Mouse (Mus musculus) left cerebral cortex, adult 9 months (tissue): ENCODE measurements around the gene Hdhd3.

Source experiments
- DNase-seq, 2 experiments: peaks; one replicate each; pipeline ENCODE4 v3.0.0; 2022; ENCODE audit warnings: low spot score in 2 of 2

The Hdhd3 gene

DNA sequence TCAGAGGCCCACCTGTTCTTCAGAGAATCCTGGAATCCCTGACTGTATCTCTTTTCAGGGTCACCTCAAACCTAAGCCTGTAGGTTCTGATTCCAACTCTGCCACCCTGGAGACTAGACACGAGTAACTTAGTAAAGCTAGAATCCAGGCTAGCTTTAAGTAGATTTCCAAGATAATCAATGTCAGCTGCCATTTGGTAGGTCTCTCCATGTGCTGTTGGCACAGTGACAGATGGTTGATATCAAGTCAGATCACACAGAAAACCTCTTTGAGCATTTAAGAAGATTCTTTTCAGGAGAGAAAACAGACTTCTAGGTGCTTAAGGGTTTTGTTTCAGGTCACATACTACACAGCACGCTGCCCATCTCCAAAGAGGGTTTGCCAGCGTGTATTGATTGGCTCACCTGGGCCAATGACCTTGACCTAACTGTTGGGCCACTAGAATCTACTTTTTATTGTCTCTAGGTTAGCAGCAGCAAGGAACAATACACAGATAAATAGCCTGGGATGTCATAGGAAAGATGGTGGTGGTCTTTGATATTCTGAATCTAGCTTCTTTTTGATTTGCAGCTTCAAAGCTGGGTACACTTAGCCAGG, at the start of gene Hdhd3:
Hdhd3 (minus strand) TSS at position 94 of the 597 bp plus-strand sequence.
- DNase-seq: no peak

DNA sequence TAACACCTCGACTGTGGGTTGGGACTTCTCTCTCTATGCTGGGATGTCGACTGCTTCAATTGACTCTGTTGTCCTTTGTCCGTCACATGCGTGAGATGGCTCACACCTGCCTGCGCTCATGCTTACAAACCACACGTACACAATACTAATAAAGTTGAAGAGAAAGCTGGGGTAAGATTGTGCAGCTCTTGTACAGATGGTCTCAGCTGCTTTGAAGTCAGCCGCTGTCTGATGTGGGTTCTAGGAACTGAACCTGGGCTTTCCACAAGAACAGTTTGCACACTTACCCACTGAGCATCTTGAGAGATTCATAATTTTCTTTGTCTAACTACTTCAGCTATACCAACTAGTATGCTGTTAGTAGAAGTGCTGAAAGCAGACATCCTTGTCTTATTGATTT, 48.7 kb upstream of the Hdhd3 start:
- no peak for DNase-seq

DNA sequence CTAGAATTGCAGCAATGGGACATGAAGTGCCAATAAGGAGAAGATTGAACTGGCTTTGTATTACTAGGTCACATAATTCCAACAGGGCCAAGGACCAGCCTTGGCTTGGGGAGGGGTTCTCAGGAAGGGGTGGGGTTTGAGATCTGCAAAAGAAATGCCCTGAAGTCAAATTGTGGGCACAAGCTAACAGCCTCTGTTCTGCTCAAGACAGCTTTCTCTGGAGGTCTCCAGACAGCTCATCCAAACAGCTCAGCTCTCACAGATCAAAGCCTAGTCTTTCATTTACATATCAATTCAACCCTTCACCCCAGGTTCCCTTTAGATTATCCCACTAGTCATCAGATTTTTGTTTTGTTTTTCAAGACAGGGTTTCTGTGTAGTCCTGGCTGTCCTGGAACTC, 41.5 kb upstream of the Hdhd3 start:
- no peak for DNase-seq

DNA sequence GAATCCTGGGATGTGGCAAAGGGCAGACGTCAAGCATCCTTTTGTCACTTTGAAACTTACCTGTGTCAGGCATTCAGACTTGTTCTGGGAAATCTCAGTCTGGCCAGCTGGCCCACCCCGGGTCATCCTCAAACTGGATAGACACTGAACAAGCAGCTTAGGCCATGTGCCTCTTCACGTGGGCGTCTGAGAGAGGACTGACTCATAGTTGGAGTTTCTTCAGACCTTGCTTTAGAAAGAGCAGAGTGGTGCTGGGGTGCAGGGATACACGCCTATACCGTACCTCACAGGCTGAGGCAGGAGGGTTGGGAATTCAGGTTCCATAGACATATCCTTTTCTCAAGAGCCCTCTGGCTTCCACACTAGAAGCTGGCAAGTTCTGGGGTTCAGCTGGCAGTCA, 40.5 kb upstream of the Hdhd3 start:
- DNase-seq: no peak

DNA sequence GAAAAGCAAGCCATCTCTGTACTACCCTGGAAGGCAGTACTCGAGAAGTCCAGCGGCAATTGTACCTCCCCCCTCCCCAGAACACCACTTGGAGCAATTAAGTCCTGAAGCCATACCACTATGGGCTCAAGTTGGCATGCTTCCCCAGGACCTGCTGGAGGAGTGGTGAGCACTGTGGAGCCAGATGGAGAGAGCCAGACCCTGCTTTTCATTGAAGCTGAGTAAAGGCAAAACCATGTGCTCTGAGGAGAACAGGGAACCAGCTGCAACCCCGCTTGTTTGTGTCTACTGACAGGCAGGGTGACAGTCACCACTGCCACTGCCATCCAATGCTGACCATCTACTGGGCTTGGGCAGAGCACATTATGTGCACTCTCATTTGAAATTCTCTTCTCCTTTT, 38.5 kb upstream of the Hdhd3 start:
- no peak for DNase-seq

DNA sequence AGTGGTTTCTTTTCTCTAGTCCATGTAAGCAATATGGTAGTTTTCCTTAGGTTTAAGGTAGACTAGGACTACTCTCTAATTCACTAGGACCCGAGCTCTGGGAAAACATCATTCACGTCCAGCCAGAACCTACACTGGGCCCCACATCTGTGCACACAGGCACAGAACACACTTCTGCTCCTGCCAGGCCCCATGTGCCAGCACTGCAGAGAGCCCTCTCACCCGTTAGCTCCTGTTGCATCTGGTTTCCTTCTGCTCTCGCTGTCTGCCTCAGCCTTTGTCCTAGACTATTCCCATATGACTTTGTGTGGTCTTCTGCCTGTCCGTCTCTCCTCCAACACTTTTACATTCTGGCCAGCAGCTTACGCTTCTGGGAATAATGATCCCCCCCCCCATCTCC, 30.5 kb upstream of the Hdhd3 start:
- DNase-seq: no peak

DNA sequence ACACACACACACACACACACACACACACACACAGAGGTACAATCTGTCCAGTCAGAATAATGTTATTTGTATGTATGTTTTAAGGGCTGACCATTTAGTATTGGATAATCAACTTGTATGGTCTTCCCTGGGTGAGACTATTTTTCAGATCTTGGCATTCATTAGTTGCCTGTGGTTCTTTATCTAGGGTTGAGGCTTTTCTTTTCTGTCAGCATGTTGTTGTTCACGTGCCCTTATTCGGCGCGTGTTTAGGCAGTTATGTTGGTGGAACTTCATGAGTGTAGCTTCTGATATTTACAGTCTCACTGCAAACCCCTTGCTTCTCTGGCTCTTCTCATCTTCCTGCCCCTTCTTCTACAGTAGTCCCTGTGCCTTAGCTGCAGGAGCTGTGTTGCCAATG, 24.4 kb upstream of the Hdhd3 start:
- DNase-seq: no peak

DNA sequence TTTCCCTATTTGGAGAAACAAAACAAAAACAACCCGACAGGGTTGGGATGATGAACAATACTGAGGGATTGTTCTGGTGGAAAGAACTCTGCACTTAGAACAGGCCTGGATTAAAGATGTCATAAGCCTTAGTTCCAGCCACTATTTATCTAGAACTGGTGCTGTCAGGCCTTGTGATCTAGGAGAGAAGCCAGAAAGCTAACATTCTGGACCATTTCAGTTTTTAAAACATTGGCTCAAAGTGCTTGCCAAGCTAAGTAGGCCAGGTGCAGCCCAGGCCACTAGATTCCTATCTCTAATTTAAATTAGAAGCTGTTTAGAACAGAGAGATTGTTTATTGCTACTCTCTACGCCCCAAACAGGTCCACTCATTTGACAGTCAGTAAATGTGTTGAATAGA, 23.0 kb upstream of the Hdhd3 start:
- DNase-seq: no peak

DNA sequence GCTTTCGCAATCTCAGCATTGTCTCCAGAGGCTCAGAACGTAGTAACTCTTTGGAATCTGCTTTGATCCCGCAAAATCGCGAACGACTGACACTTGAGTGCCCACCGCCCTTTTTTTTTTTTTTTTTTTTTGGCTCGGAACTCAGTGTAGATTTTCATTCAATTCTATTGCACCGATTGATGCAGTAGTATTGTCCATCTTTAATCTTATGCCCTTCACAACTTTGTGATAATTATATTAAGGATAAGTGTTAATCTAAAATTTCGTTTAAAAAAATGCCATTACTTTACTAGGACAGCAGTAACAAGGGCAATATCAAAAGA, 22.2 kb upstream of the Hdhd3 start:
- DNase-seq: no peak

DNA sequence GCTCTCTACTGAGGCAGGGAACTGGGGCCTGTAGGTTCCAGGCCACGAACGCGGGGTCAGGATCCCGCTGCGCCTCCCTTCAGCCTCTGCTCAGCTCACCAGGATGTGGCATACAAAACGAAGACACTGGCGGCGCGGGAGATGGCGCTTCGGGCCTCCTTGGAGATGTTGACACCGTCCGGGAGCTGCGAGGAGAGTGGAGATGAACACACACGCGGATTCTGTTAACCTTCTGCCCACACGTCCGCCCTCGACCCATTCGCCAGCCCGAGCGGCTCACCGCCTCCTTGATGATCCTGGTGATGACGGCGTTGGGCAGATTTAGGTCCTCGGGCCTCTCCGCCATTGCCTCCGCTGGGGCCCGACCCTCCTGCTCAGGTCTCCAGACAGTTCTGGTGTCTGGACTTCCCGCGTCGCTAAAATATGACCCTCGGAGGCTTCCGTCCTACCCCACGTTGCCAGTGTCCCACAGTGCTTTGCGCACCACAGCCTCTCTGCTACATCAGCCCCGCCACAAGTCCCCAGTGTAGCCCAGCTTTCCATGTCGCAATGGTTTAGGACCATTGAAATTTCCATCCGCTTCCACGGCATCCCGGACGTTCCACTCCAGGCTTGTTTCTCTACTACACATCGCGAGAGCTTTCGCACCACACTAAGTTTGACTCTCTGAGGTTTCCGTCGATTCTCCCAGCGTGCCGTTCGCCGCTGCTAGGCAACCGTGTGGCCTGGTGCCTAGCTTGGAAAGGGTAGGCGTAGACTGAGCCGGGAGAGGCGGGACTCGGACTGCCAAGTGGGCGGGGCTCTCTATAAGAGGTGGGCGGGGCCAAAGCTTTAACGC, 21.6 kb upstream of the Hdhd3 start, which contains the start of the genes Pole3 and 4933430I17Rik:
Pole3 (minus strand) TSS at position 418 of the 838 bp plus-strand sequence.
4933430I17Rik (plus strand) TSS at position 719 of the 838 bp plus-strand sequence.
- peak; percentile 93 to 97 for DNase-seq

DNA sequence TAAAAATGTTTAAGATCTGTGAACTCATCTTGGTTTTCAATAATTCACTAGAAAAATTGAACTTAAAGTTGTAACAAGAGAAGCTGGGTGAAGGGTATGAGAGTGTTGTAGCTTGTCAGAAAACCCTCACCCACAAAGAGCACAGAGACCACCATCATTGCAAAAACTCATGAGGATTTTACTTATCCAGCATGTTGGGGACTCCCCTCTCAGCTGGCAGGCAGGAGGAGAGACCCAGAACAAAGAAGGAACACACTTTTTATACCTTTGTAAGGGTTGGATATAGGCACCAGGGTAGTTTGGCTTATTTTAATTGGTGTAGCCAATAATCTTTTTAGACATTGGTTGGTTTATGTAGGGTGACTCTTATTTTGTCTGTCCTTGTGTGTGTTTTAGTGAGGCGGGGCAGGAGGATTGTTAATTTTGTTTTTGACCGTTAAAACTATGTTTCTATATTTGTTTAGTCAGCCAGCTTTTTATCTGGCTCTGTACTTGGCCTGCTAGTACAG, 17.7 kb upstream of the Hdhd3 start:
- no peak for DNase-seq

DNA sequence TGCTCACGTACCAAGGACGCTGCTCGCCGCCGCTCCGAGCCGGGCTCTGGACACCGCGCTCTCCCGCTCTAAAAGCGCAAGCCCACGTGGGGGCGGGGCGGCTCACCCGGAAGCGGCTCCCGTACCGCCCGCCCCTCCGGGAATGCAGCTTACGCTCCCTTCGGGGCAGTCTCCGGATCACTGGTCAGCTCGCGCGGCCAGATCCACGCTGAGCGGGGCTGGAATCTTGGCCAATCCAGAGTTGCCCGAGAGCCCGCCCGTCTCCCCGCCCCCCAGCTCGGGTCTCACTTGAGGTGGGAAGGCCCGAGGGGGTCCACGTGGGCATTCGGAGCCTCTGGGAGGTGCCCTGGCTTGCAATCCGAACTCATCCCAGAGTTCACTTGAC, 16.6 kb upstream of the Hdhd3 start, which contains the start of gene Alad:
Alad (minus strand) TSS at position 70 of the 385 bp plus-strand sequence.
- peak in 1 of 2 experiments; percentile 74 for DNase-seq

DNA sequence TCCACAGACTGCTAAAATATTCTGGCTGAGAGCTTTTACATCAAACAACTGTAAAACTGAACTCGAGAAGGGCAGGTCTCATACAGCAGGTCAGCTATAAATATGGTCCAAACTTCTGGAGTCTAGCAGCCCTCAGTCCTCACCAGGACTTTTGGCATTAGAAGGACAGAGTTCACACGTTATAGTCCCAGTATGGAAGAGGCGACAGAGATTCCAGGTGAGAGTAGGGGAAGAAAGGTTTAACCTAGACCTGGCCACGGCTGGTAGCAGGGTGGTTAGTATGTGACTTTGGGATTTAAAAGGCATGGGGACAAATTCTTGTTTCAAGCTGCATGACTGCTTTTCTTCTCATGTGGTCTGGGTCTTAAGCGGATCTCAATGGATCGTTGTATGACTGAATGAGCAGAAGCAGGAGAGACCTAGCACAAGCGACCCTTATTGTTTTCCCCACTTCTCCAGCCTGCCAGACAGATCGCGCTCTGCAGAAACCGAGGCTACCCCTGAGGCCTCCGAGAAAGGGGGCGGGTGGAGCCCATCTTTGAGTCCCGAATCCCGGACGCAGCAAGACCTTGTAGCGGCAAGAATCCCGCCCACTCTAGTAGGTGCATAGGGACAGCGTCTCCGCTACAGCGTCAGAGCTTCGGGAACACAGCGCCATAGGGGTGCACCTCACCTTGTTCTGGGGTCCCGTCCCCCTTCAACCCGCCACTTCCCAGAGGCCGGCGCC, 16.0 kb upstream of the Hdhd3 start:
- no peak for DNase-seq

DNA sequence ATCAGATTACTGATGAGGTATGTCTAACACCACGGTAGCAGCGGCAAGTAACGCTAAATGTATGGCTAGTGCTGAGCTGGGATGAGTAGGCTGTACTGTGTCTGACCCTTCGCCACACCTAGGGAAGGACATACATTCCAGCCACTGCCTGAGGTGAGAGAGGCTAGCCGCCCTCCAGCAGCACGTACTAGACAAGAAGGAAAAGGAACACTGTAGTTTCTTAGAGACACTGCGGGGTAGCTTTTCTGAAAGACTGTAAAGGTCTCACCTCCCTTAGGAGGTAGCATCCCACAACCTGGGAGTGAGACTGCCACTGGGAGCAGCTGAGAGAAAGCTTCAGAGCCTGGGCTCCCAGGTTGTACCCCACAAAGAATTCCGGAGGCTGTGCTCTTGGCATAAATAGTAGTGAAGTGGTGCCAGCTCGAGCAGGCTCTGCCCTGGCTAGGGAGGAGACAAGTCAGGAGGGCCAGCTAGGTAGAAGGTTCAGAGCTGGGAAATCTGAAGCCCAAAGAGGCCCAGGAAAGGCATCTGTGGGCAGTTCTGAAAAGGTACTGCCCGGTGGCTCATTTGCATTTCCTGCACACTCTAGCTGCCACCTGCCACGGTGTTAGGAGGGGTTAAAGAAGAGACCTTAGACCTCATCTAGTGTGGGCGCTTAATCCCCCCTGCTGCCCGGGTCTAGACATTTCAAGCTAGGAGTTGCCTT, 15.3 kb upstream of the Hdhd3 start:
- no peak for DNase-seq

DNA sequence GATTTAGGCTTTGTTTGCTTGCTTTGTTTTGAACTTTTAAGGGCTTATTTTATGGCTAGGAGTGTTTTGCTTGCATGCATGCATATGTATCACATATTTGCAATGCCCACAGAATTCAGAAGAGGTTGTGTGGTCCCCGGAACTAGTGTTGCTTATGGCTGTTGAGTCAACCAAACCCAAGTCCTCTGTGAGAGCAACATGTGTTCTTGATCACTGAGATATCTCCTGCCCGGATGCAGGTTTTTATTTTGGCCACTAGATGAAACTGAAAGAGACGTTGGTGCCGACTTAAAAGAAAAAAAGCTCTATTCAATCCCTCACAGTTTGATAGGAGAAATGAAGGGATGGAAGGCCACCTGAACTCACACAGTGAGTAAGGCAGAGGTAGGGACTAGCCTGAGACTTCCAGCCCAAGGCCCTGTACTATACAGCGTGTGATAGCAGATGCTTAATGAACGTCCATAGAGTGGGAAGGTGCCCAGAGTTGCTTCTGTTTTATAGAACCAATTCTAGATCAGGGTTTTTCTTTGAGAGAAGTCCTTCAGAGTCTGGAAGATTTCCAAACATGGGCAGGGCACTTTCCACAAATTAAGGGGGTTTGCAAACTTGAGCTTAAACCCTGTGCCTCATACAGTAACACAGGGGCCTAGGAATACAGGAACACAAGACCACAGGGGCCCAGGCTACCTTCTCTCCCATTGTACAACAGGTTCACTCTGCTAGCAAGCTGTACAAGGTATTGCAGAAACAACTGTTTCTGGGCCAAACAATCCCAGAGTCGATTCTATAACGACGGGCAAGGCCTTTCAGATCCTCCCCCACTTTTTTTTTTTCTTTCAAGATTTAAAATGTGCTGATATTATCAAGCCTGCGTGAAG, 14.5 kb upstream of the Hdhd3 start:
- no peak for DNase-seq

DNA sequence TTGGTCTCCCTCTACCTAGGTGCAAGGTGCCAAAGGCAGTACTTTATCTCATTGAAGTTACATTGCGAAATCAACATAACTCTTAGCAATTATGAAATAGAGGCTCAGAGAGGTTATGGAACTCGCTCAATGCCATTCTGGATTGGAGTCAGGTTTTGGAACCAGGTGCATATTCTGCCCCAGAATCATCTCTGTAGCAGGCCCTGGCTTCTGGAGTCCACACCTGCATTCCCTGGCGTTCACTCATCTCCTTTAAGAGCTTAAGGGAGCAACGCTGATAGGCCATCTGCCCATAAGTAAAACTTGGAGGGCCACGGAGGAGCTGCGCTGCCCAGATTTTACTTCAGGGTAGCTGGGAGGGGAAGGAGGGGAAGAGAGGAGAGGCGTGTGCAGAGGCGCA, 13.8 kb upstream of the Hdhd3 start:
- no peak for DNase-seq

DNA sequence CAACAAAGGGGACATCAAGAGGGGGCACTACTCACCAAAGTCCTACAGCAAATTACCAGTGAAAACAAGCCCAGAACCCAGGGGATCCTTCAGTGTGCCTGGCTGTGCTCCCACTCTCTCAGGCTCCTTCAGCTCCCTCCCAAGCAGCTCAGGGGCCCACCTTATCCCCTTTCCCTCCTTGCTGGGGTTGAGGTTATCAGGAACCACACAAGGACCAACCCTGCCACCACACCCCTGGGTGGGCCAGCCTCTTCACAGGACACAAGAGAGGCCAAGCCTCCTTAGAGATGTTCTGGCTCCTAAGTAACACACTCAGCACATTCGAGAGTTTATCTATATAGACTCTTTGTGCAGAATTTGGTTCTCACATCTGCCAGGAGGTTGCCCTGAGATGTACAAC, 13.3 kb upstream of the Hdhd3 start:
- no peak for DNase-seq

DNA sequence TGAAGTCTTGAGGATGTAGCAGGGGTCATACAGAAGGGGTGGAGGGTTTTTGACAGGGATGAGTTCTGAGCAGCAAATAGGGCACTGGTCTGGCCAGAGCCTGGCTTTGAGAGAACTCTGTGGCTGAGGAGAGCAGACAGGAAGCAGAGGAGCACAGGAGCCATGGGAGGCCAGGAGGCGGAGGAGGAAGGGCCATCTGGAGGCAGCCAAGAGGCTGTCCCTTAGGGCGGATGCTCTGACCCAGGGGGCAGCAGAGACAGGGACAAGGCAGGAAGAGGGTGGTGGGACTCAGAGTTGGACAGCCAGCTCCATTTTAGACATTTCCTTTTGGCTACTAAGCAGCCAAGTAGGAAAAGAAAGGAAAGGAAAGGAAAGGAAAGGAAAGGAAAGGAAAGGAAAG, 12.8 kb upstream of the Hdhd3 start:
- no peak for DNase-seq

DNA sequence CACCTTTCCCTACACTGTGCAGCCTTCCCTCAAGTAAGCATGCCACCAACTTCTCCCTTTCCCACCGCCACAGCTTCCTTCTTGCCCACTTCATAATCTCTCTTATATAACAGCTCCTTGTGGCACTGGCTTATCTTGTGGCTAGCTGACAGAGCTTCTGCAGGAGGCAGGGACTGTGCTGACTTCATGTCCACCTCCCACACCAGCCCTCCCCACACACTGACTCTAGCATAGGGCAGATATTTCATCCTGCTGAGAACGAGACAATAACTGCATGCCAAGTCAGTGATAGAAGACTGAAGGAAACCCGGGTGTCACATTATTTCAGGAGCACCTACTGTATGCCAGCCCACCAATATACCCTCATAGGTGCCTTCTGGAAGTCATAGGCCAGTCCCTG, 12.2 kb upstream of the Hdhd3 start:
- no peak for DNase-seq

DNA sequence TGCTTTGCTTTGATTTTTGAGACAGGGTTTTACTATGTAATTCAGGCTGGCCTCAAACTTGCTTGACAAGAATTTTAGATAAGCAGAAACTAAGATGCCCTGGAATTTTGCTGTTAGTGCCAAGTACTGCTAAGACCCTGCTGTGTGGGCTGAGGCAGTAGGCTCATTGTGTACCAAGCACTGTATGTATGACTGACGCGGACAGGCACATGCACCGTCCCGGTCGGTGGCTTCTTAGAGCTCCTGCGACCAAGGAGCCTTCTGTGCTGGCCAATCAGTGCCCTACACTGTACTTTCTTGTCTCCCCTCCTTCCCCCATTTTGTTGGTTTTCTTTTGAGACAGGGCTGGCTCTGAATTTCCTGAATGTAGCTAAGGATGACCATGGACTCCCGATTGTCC, 11.7 kb upstream of the Hdhd3 start:
- no peak for DNase-seq

DNA sequence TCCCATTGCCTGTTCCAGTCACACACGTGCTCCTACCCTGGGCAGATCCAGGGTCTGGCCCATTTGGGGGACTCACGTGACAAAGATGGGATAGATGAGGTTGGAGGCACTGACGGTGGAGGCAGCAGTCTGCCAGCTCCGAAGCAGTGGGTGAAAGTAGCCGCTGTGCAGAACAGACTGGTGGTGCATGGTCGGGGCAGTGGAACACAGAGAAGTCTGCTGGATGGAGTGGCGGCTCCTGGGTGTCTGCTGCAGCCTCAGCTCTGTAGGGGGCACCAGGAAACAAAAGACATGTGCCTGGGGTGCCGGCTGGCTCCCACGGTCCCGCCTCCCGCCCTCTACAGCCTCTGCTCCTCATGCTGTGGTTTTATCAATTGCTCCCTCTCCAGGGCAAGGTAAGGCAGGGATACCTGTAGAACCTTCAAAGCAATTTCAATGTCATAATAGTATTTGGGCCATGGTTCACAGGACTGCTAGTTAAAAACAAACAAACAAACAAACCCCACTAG, 10.8 kb upstream of the Hdhd3 start:
- DNase-seq: no peak
